Mouse (Mus musculus) forebrain, postnatal 0 days (tissue): ENCODE results near the gene Tmem167. TPM values are rescaled to one million over a fixed set of nuclear protein-coding genes. Genes with fewer than 3 reads are reported as not detected.
"Not testable (repeated sequence)": the region's sequence is repeated elsewhere in the genome, so short reads cannot be mapped to it uniquely, and the experiment has no call there.

Experiments used
- ATAC-seq: fragments of 200-750 bp; cut with Nextera tagmentation; 2 replicates; pipeline ENCODE4 v1.8.0; 2017; ENCODE audit warnings: mild to moderate bottlenecking, moderate library complexity
- DNase-seq: peaks from one replicate; pipeline ENCODE4 v3.0.0-alpha.2; 2015
- H3K27ac ChIP-seq: fragments of 300-500 bp; sonication (generic); 2 replicates; pipeline ENCODE4 v1.5.1; 2014; ENCODE audit warnings: low read depth, mild to moderate bottlenecking, antibody characterized with exemption, low read length, moderate library complexity, mixed read lengths
- H3K27me3 ChIP-seq: fragments of 300-500 bp; sonication (generic); 2 replicates; pipeline ENCODE4 v1.6.1; 2014; ENCODE audit warnings: mild to moderate bottlenecking, low read length, mixed read lengths; ENCODE audit not compliant: insufficient read depth
- H3K36me3 ChIP-seq: fragments of 300-500 bp; sonication (generic); 2 replicates; pipeline ENCODE4 v1.6.1; 2014; ENCODE audit warnings: mild to moderate bottlenecking, moderate library complexity; ENCODE audit not compliant: insufficient read depth
- H3K4me1 ChIP-seq: fragments of 300-500 bp; sonication (generic); 2 replicates; pipeline ENCODE4 v1.6.1; 2014; ENCODE audit warnings: antibody characterized with exemption; ENCODE audit not compliant: insufficient read depth
- H3K4me2 ChIP-seq: fragments of 300-500 bp; sonication (generic); 2 replicates; pipeline ENCODE4 v1.6.1; 2014; ENCODE audit warnings: low read depth, mild to moderate bottlenecking, moderate library complexity
- H3K4me3 ChIP-seq: fragments of 300-500 bp; sonication (generic); 2 replicates; pipeline ENCODE4 v1.5.1; 2014; ENCODE audit warnings: low read depth, low read length, mixed read lengths
- H3K9ac ChIP-seq: fragments of 300-500 bp; sonication (generic); 2 replicates; pipeline ENCODE4 v1.6.1; 2014; ENCODE audit warnings: mild to moderate bottlenecking
- H3K9me3 ChIP-seq: fragments of 300-500 bp; sonication (generic); 2 replicates; pipeline ENCODE4 v1.6.1; 2016; ENCODE audit warnings: low read length
- CTCF ChIP-seq: sonication (generic); IDR thresholded peaks from 2 replicates; pipeline ENCODE4 v1.5.1; 2016; ENCODE audit warnings: antibody characterized with exemption, control low read depth, low read depth
- WGBS: fragments of 180-500 bp; shearing (Covaris S2); extraction: QIAGEN DNeasy Blood & Tissue Kit; methylation state at CpG from one replicate; pipeline ENCODE4 v1.1.7; 2014; 5-methylcytosine and 5-hydroxymethylcytosine counted together
- polyA plus RNA-seq: library from polyadenylated mRNA; unstranded; fragments of >200 nt; fragmentation: Nextera tagmentation; extraction: Ambion mirVana; gene quantifications from 2 replicates; pipeline ENCODE4 v1.2.1, GENCODE M21; 2015
- total RNA-seq: library from RNA; depleted of rRNA; stranded (reverse); fragments of >200 nt; gene quantifications from 2 replicates; pipeline ENCODE4 v1.2.3, GENCODE M21; 2014

Gene Tmem167
- total and polyA plus RNA-seq, 2 experiments from 2014 or later, result 33.8 to 38.6 TPM

- H3K27me3 ChIP-seq, result no peaks in the 10 kb centered on the region
- no peak overlapping the region for H3K4me3 ChIP-seq
- H3K9me3 ChIP-seq, result no peaks in the 10 kb centered on the region
- WGBS, result 91% methylated on average over 7 of the region's 7 CpGs
- H3K4me2 ChIP-seq, result no peak overlapping the region
- TF ChIP-seq CTCF, result no peak
- DNase-seq (no peak), ATAC-seq (no peak)
- H3K4me1 ChIP-seq, result no peaks in the 10 kb centered on the region
- no peak overlapping the region for H3K9ac ChIP-seq
- H3K36me3 ChIP-seq, result peaks cover 20% of the 10 kb centered on the region
- no peak overlapping the region for H3K27ac ChIP-seq
These were observed 17.2 kb downstream of the Tmem167 start for GRCm38 (mm10) chr13:90106139-90106538.

GRCm38 (mm10) chr13:90108746-90109145 is 19.8 kb downstream of the Tmem167 start:
- peaks cover 15% of the 10 kb centered on the region for H3K36me3 ChIP-seq
- H3K27me3 ChIP-seq, H3K9me3 ChIP-seq, H3K9ac ChIP-seq, H3K27ac ChIP-seq, H3K4me3 ChIP-seq, H3K4me2 ChIP-seq, ATAC-seq, H3K4me1 ChIP-seq, DNase-seq: not testable (repeated sequence)
- 93% methylated on average over 5 of the region's 5 CpGs for WGBS

DNA sequence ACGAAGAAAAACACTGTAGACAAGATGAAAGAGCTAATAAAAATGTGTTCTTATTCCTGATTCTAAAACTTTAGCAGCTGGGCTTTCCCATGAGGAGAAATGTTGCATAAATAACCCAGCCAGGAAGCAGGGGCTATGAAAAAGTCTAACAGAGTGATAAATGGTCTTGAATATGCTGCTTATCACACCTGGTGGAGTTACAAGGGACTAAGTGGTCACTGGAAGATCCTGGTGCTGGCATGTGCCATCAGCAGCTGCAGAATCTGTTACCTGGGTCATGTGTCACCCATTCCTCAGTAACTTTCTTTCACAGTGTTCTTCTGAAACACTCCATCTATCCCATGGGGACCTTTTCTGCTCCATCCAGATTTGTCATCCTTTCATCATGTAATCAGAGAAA is 22.8 kb downstream of the Tmem167 start:
- no peaks in the 10 kb centered on the region for H3K27me3 ChIP-seq
- no peaks in the 10 kb centered on the region for H3K9me3 ChIP-seq
- WGBS, result 81% methylated on average over 1 of the region's 1 CpGs
- DNase-seq (no peak), ATAC-seq (no peak)
- H3K27ac ChIP-seq, result no peak overlapping the region
- no peak overlapping the region for H3K4me3 ChIP-seq
- no peaks in the 10 kb centered on the region for H3K36me3 ChIP-seq
- H3K9ac ChIP-seq, result no peak overlapping the region
- H3K4me1 ChIP-seq, result no peaks in the 10 kb centered on the region
- no peak for TF ChIP-seq CTCF
- no peak overlapping the region for H3K4me2 ChIP-seq

GRCm38 (mm10) chr13:90136156-90136910 is 47.4 kb downstream of the Tmem167 start:
- H3K9me3 ChIP-seq, result no peaks in the 10 kb centered on the region
- H3K36me3 ChIP-seq, result no peaks in the 10 kb centered on the region
- no peak overlapping the region for H3K4me3 ChIP-seq
- H3K4me2 ChIP-seq, result no peak overlapping the region
- H3K4me1 ChIP-seq, result no peaks in the 10 kb centered on the region
- 44% methylated on average over 3 of the region's 3 CpGs for WGBS
- DNase-seq (peak; percentile 60), ATAC-seq (peak; percentile 92)
- no peak overlapping the region for H3K9ac ChIP-seq
- peak overlapping the region; percentile 23; the same call in 1 of the 2 replicates for H3K27ac ChIP-seq
- H3K27me3 ChIP-seq, result no peaks in the 10 kb centered on the region
- no peak for TF ChIP-seq CTCF

DNA sequence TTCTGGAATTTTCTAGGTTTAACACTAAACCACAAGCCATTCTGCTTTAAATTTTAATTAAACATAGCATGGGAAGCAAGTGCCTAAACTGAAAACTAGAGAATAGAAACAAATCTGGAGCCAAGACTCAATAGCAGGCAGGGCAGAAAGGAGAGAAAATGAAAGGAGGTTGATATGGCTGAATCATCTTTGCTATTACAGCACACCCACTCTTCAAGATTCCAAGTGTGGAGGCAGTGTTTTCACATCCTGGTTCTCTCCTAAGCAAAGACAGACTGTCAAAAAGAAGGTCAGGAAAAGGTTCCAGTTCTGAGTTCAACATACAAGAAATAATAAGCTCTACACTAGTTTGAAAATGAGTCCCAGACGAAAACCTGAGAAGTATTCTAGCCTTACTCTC is 52.8 kb downstream of the Tmem167 start:
- ATAC-seq, result no peak
- DNase-seq, result no peak
- WGBS, result 92% methylated on average over 1 of the region's 1 CpGs
- no peak overlapping the region for H3K9ac ChIP-seq
- H3K9me3 ChIP-seq, result no peaks in the 10 kb centered on the region
- no peaks in the 10 kb centered on the region for H3K4me1 ChIP-seq
- no peak overlapping the region for H3K4me2 ChIP-seq
- no peak overlapping the region for H3K4me3 ChIP-seq
- no peak for TF ChIP-seq CTCF
- no peaks in the 10 kb centered on the region for H3K36me3 ChIP-seq
- no peaks in the 10 kb centered on the region for H3K27me3 ChIP-seq
- no peak overlapping the region for H3K27ac ChIP-seq

GRCm38 (mm10) chr13:90143245-90143644 is 54.3 kb downstream of the Tmem167 start:
- WGBS, result 22% methylated on average over 4 of the region's 4 CpGs
- no peak overlapping the region for H3K27ac ChIP-seq
- H3K36me3 ChIP-seq, result no peaks in the 10 kb centered on the region
- H3K4me1 ChIP-seq, result no peaks in the 10 kb centered on the region
- DNase-seq (no peak), ATAC-seq (no peak)
- no peak overlapping the region for H3K4me2 ChIP-seq
- TF ChIP-seq CTCF, result no peak
- H3K4me3 ChIP-seq, result no peak overlapping the region
- H3K9me3 ChIP-seq, result no peaks in the 10 kb centered on the region
- no peak overlapping the region for H3K9ac ChIP-seq
- no peaks in the 10 kb centered on the region for H3K27me3 ChIP-seq

- no peaks in the 10 kb centered on the region for H3K27me3 ChIP-seq
- H3K4me3 ChIP-seq, result no peak overlapping the region
- H3K4me2 ChIP-seq, result no peak overlapping the region
- H3K9ac ChIP-seq, result no peak overlapping the region
- no peaks in the 10 kb centered on the region for H3K36me3 ChIP-seq
- H3K27ac ChIP-seq, result no peak overlapping the region
- DNase-seq (no peak), ATAC-seq (no peak)
- TF ChIP-seq CTCF, result no peak
- H3K9me3 ChIP-seq, result no peaks in the 10 kb centered on the region
- no peaks in the 10 kb centered on the region for H3K4me1 ChIP-seq
These were observed 63.0 kb downstream of the Tmem167 start for GRCm38 (mm10) chr13:90151881-90152280.
